Mouse (Mus musculus): ENCODE results near the gene Rnf168. TPM values are rescaled to one million over a fixed set of nuclear protein-coding genes. Genes with fewer than 3 reads are reported as not detected.
"Not testable (repeated sequence)": the region's sequence is repeated elsewhere in the genome, so short reads cannot be mapped to it uniquely, and the experiment has no call there.

Gene Rnf168
- 21.3 and 28.2 TPM in 2 replicates for total RNA-seq (2012; rRNA removed)

DNA sequence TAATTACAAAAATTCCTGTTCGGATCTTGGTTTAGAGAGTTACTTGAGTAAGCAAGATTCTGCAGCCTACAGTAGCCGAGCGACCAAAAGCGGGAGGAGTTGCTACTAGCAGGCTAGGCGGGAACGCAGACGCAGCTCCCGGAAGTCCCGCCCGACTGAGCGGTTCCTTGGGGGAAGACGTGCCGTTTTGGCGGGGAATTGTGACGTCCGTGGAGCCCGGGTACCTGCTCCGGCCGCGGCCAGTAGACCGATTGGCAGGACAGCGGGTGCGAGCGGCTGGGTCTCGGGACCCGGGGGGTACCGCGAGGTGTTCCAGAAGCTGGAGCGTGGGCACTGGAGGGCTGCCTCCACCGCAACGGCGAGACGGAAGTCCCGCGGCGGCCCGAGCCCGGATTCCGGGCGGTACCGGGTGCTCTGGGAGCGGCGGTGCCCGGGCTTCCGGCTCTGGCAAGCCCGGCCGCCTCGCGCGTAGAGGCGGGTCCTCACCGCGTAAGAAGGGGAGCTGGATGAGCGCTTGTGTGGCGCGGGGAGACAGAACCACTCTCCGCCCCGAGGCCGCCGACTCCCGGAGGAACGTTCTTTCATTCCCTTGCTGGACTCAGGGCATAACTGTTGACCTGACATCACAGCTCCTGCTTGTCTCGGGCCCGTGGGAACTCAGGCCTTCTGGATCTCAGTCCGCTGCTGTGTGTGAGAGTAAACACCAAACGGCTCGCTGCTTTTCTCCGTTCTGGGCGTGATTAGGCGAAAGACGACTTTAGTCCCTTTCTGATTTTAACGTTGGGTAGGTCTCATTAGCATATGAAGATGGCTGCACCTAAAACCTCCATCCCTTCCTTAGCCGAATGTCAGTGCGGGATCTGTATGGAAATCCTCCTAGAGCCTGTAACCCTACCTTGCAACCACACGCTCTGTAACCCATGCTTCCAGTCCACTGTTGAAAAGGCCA, at the start of gene Rnf168:
TSS of gene Rnf168 (plus strand) at position 152 of the 949 bp plus-strand sequence.
- H3K9me3 ChIP-seq (ENCODE audit: control insufficient read depth, insufficient read depth, low read depth, low read length): no peaks in the 10 kb centered on the region
- in situ Hi-C loops (cut with MboI; ENCODE audit: low sequenced_read_pairs in 2 of 2, unreplicated experiment in 2 of 2): no loop called here
- peak within 1 kb of the TSS; percentile 100 for H3K9ac ChIP-seq (ENCODE audit: insufficient read depth, low read depth, low read length, poor library complexity, severe bottlenecking)
- peak; percentile 72 for DNase-seq (ENCODE audit: low read depth, low spot score)
- H3K36me3 ChIP-seq (ENCODE audit: control insufficient read depth, insufficient read depth, low read length, poor library complexity, severe bottlenecking): peaks cover 5% of the 10 kb centered on the region
- TF ChIP-seq HCFC1 (IDR thresholded peaks at IDR 0.05; ENCODE audit: borderline replicate concordance, insufficient read depth, low read length) (peak; percentile 64; the same call in 1 of the 2 replicates), MAFK (IDR thresholded peaks at IDR 0.05; ENCODE audit: insufficient read depth, low read depth, low read length) (no peak)
- peak within 1 kb of the TSS; percentile 99 for H3K27ac ChIP-seq (ENCODE audit: insufficient read depth, low read depth, low read length, poor library complexity, severe bottlenecking)
- peaks cover 0 to 9% of the 10 kb centered on the region in 2 experiments; a peak in 3 of 4 replicates for H3K4me1 ChIP-seq (ENCODE audit: control insufficient read depth in 2 of 2, insufficient read depth in 2 of 2, low read length in 2 of 2, poor library complexity in 1 of 2)
- H3K4me3 ChIP-seq (ENCODE audit: insufficient read depth in 1 of 2, low read depth in 1 of 2, low read length in 2 of 2, poor library complexity in 1 of 2, severe bottlenecking in 1 of 2): peak within 1 kb of the TSS; percentile 92 to 99

DNA sequence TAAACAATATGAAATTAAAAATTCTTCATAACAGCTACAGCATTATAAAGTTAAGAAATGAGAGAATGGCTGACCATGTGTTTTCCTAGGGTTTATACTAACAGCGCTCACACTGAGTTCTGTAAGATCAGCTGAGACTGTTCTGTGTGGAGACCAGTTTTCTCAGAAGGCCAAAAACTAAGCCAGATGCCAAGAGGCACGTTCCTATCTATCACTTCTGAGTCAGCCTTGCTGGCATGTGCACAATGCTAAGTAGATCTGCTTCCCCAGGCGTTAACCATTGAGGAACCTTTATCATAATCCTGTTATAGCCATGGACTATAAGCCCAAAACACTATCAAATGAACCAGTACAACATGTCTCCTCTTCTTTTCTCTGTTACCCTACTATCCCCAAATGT, 45.2 kb upstream of the Rnf168 start:
- H3K9ac ChIP-seq (ENCODE audit: insufficient read depth, low read depth, low read length, poor library complexity, severe bottlenecking); DNase-seq (ENCODE audit: low read depth, low spot score); in situ Hi-C loops (cut with MboI; ENCODE audit: low sequenced_read_pairs in 2 of 2, unreplicated experiment in 2 of 2); H3K4me1 ChIP-seq (ENCODE audit: control insufficient read depth in 2 of 2, insufficient read depth in 2 of 2, low read length in 2 of 2, poor library complexity in 1 of 2); H3K9me3 ChIP-seq (ENCODE audit: control insufficient read depth, insufficient read depth, low read depth, low read length); H3K4me3 ChIP-seq (ENCODE audit: insufficient read depth in 1 of 2, low read depth in 1 of 2, low read length in 2 of 2, poor library complexity in 1 of 2, severe bottlenecking in 1 of 2); H3K27ac ChIP-seq (ENCODE audit: insufficient read depth, low read depth, low read length, poor library complexity, severe bottlenecking): not testable (repeated sequence)
- peaks cover 10% of the 10 kb centered on the region for H3K36me3 ChIP-seq (ENCODE audit: control insufficient read depth, insufficient read depth, low read length, poor library complexity, severe bottlenecking)

DNA sequence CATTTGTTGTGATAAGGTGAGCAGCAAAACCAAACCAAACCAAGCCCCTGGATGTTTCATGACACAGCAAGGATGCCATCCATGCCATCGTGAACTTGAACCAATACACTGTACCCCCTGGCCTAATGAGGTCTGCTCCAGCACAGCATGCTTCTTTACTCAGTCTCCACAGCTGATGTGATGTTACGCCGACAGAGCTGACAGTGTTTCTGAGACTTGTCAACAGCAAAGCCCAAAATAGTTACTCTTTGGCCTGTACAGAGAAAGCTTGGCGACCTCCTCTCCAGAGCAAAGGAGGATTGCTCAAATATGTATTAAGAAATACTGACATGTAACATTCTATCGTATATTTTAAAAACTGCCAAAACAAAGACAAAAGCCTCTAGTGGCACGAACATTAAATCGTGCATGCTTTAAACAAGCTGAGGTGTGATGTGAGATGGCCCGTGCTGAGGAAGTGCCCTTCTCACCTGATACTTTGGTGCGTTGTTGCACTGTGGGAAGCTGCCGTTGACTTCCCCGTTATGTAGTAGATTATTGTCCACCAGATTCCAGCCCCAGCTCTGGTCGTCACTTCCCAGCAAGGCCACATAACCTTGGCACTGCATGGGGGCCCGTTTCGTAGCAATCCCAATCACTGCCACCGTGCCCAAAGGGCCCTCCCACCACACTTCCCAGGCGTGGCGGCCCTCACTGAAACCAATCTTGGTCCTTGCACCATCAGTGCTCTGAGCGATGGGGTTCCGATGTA, 39.2 kb upstream of the Rnf168 start:
- Histone ChIP-seq H3K36me3 (ENCODE audit: control insufficient read depth, insufficient read depth, low read length, poor library complexity, severe bottlenecking) (peaks cover 7% of the 10 kb centered on the region), H3K4me1 (ENCODE audit: control insufficient read depth in 2 of 2, insufficient read depth in 2 of 2, low read length in 2 of 2, poor library complexity in 1 of 2) (no peaks in the 10 kb centered on the region), H3K27ac (ENCODE audit: insufficient read depth, low read depth, low read length, poor library complexity, severe bottlenecking) (no peak overlapping the region), H3K9ac (ENCODE audit: insufficient read depth, low read depth, low read length, poor library complexity, severe bottlenecking) (no peak overlapping the region), H3K4me3 (ENCODE audit: insufficient read depth in 1 of 2, low read depth in 1 of 2, low read length in 2 of 2, poor library complexity in 1 of 2, severe bottlenecking in 1 of 2) (no peak overlapping the region), H3K9me3 (ENCODE audit: control insufficient read depth, insufficient read depth, low read depth, low read length) (no peaks in the 10 kb centered on the region)
- in situ Hi-C loops (cut with MboI; ENCODE audit: low sequenced_read_pairs in 2 of 2, unreplicated experiment in 2 of 2): no loop called here
- TF ChIP-seq ZNF384 (IDR thresholded peaks at IDR 0.05; ENCODE audit: low read depth, low read length): no peak
- no peak for TF ChIP-seq ZC3H11A (IDR thresholded peaks at IDR 0.05; ENCODE audit: borderline replicate concordance, low read depth, low read length)
- no peak for TF ChIP-seq CHD2 (IDR thresholded peaks at IDR 0.05; ENCODE audit: low read depth, low read length)
- TF ChIP-seq HCFC1 (IDR thresholded peaks at IDR 0.05; ENCODE audit: borderline replicate concordance, insufficient read depth, low read length): no peak
- no peak for TF ChIP-seq MAFK (IDR thresholded peaks at IDR 0.05; ENCODE audit: insufficient read depth, low read depth, low read length)
- no peak for DNase-seq (ENCODE audit: low read depth, low spot score)

DNA sequence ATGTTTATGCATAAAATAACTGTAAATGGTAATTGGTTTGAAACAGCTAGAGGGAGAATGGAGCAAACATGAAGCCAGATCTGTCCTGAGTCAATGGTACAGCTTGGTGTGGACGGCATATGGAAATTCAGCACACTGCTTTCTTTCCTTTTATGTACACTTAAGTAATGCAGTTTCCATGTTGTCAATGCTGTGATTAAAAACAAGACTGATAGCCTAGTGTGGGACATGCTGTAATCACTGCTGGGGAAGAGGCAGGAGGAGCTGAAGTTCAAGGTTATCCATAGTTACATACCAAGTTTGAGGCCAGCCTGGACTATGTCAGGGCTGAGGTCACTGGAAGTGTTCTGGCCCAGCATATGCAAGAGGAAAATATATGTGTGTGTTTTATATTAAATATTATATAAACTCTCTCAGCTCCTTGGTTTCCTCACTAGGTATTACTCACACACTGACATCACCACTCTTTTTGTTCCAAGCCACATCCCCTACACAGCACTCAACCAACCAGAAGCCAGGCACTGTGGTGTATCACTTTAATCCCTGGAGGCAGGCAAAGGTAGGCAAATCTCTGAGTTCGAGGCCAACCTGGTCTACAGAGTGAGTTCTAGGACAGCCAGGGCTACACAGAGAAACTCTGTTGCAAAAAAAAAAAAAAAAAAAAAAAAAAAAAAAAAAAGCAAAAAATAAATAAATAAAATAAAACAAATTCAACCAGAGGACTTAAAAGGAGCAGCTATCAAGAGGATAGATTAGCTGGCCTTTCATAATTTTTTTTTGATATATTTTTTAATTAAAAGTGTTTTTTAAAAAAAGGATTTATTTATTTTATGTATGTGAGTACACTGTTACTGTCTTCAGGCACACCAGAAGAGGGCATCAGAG, 37.6 kb upstream of the Rnf168 start:
- Histone ChIP-seq H3K4me3 (ENCODE audit: insufficient read depth in 1 of 2, low read depth in 1 of 2, low read length in 2 of 2, poor library complexity in 1 of 2, severe bottlenecking in 1 of 2) (no peak overlapping the region), H3K4me1 (ENCODE audit: control insufficient read depth in 2 of 2, insufficient read depth in 2 of 2, low read length in 2 of 2, poor library complexity in 1 of 2) (0 out of 4 replicates have a peak, but pooled peaks cover 0 to 2% of the 10 kb centered on the region in 2 experiments), H3K27ac (ENCODE audit: insufficient read depth, low read depth, low read length, poor library complexity, severe bottlenecking) (no peak overlapping the region), H3K9me3 (ENCODE audit: control insufficient read depth, insufficient read depth, low read depth, low read length) (no peaks in the 10 kb centered on the region), H3K9ac (ENCODE audit: insufficient read depth, low read depth, low read length, poor library complexity, severe bottlenecking) (no peak overlapping the region), H3K36me3 (ENCODE audit: control insufficient read depth, insufficient read depth, low read length, poor library complexity, severe bottlenecking) (peaks cover 3% of the 10 kb centered on the region)
- in situ Hi-C loops (cut with MboI; ENCODE audit: low sequenced_read_pairs in 2 of 2, unreplicated experiment in 2 of 2): no loop called here
- TF ChIP-seq MAFK (IDR thresholded peaks at IDR 0.05; ENCODE audit: insufficient read depth, low read depth, low read length) (no peak), CHD2 (IDR thresholded peaks at IDR 0.05; ENCODE audit: low read depth, low read length) (no peak), ZNF384 (IDR thresholded peaks at IDR 0.05; ENCODE audit: low read depth, low read length) (peak; percentile 66; the same call in 1 of the 2 replicates)
- DNase-seq (ENCODE audit: low read depth, low spot score): no peak

All from ES-E14 (cell line).